Mouse (Mus musculus) mesoderm, embryonic 11.5 days (tissue): Measurements from ENCODE around the gene Ranbp17.

Experiments
- DNase-seq: peaks from one replicate; pipeline ENCODE4 v3.0.0-alpha.2; 2012; ENCODE audit warnings: low read depth, low spot score

Ranbp17 gene

GRCm38 (mm10) chr11:33197133-33197514 lies 316.4 kb downstream of the Ranbp17 start:
- DNase-seq = no peak

GRCm38 (mm10) chr11:33196447-33197132 lies 317.0 kb downstream of the Ranbp17 start:
- DNase-seq = no peak

- no peak for DNase-seq
Measured at GRCm38 (mm10) chr11:33195531-33196446, 317.8 kb downstream of the Ranbp17 start.

- DNase-seq = no peak
Measured at GRCm38 (mm10) chr11:33195061-33195460, 318.5 kb downstream of the Ranbp17 start.

DNA sequence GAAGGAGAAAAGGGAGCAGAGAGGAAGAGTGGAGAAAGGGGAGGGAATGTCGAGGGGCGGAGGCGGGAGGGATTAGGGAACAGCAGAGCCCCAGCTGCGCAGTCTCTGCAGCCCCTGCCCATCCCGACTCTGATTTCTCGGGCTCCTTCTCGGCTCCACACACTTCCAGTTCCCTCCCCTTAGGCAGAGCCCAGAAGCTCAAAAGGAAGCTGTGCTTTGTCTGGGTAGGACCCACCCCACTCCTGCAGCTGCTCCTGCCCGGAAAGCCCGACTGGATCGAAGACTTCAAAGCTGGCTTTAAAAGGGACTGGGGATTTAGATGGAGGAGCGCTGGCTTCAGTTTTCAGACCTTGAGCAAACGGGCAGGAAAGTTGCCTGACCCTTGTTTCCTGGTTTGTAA lies 319.9 kb downstream of the Ranbp17 start:
- no peak for DNase-seq

GRCm38 (mm10) chr11:33181804-33182203 lies 331.7 kb downstream of the Ranbp17 start:
- DNase-seq = no peak

DNA sequence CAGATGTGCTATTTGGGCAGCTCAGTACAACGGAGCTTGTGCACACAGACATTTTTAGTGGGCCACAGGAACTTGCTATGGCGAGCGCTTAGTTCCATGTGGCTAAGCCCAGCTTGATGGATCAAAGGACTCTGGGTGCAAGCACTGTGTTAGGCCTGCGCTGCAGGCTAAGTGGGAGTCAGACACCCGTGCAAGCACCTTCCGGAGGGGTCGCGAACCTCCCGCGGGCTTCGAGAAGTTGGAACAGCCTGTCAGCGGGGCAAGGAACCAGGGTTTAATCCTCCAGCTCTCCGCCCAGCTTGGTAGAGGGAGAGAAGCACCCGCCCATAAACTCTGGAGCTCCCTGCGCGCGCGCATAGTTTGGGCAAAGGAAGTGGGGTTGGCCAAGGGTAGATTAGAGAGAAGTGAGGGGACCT lies 332.8 kb downstream of the Ranbp17 start:
- DNase-seq = no peak

- no peak for DNase-seq
Measured at GRCm38 (mm10) chr11:33179802-33180201, 333.7 kb downstream of the Ranbp17 start.

DNA sequence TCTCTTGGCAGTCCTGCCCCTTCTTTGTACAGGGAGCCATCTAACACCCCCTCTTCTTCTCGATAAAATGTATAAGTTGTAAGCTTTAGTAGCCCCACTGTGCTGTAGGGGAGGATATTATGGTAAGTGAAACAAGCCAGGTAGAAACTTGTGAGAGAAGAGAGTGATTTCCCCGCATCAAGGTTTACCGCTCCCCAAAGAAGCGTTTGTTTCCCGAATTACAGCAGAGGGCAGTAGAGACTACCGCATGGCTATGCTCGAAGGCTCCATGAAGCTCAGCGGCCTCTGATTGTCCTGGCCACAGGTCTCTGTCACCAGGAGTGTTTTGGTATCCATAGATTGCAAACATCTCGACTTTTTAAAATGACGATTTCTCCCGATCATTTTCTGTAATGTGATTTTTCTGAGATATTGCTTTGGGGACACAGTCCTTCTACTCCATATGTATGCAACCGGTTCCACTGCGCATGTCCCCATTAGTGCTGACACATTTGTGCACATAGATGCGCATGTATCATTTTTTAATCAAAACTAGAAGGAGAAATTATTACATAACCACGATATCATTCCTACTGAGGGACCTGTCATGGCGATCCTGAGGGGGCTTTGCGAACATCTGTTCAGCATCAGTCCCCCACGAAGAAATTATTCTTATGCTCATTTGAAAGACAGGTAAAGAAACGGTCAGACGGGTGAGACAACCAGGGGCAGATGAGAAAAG lies 336.9 kb downstream of the Ranbp17 start:
- DNase-seq = peak; percentile 68

DNA sequence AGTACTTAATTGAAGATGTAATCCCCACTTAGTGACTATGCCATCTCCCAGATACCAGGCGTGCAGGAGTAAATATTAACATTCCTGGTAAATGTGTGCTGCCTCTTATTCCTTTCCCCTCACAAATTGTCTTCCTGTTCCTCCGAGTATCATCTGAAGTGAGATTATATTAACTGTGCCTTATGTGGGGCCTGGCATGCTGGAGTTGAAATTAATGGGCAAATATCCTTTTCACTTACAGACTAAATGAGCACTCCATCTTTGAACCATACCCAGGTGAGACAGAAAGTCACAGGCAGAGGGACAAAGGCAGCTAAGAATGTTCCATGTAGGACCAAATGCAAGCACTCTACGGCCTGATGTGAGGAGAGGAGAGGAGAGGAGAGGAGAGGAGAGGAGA lies 337.8 kb downstream of the Ranbp17 start:
- DNase-seq = no peak

- peak; percentile 72 for DNase-seq
Measured at GRCm38 (mm10) chr11:33170489-33170888, 343.1 kb downstream of the Ranbp17 start.

GRCm38 (mm10) chr11:33162998-33163506 lies 350.5 kb downstream of the Ranbp17 start, which contains the start of gene Npm1:
Npm1 (minus strand) TSS chr11:33163206.
- peak; percentile 100 for DNase-seq

DNA sequence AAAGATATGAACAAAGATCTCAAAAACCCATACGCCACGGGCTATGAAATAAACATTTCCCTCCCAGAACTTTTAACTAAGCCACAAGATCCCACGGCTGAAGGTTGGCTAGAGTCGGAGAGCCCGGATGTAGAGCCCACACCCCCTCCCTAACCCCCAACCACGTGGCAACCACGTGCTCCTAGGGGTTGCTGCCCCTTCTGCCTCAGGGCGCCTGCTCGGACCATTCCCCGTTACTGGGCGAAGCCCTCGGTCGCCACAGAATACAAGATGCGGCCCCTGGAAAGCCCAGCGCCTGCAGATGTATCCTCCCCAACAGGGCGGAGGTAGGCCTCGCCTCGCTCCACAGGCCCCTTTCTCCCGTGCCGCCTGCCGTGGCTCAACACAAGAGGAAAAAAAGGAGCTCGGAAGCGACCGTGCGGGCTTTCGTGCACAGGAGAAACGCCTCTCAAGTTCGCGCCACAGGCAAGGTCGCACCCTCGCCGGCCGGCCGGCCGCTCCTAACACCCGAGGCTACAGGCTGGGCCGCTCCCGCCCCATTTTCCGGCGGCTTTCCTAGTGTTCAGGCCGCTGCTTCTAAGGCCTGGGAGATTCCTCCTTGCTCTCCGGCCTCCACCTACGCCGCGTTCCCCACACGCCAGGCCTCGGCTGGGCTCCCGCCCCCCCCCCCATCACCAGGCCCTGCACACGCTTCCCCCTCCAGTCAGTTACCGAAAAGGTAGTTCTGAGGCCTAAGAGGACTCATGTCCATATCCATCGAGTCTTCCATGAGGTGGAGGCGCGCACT lies 351.1 kb downstream of the Ranbp17 start:
- DNase-seq = peak; percentile 87
